Mouse (Mus musculus): ENCODE measurements around the gene Mgrn1. TPM values are rescaled to one million over a fixed set of nuclear protein-coding genes. Genes with fewer than 3 reads are reported as not detected.

The Mgrn1 gene
- 10 to 100 TPM; 51.5 to 55.2 TPM for total RNA-seq (2021)
- long read RNA-seq, experiment 1, transcript Mgrn1-202 (17 exons, 3,138 nt) = major isoform, 6 of 28 reads
- long read RNA-seq, experiment 1, partial matches to known transcripts = 5 of 28 reads
- long read RNA-seq, experiment 1, other reads (novel, unspliced or antisense) = 15 of 28 reads
- long read RNA-seq, experiment 2, transcript Mgrn1-202 (17 exons, 3,138 nt) = major isoform, 12 of 79 reads
- long read RNA-seq, experiment 2, transcript Mgrn1-201 (16 exons, 3,095 nt) = minor isoform, 5 of 79 reads
- long read RNA-seq, experiment 2, partial matches to known transcripts = 7 of 79 reads
- long read RNA-seq, experiment 2, other reads (novel, unspliced or antisense) = 54 of 79 reads

DNA sequence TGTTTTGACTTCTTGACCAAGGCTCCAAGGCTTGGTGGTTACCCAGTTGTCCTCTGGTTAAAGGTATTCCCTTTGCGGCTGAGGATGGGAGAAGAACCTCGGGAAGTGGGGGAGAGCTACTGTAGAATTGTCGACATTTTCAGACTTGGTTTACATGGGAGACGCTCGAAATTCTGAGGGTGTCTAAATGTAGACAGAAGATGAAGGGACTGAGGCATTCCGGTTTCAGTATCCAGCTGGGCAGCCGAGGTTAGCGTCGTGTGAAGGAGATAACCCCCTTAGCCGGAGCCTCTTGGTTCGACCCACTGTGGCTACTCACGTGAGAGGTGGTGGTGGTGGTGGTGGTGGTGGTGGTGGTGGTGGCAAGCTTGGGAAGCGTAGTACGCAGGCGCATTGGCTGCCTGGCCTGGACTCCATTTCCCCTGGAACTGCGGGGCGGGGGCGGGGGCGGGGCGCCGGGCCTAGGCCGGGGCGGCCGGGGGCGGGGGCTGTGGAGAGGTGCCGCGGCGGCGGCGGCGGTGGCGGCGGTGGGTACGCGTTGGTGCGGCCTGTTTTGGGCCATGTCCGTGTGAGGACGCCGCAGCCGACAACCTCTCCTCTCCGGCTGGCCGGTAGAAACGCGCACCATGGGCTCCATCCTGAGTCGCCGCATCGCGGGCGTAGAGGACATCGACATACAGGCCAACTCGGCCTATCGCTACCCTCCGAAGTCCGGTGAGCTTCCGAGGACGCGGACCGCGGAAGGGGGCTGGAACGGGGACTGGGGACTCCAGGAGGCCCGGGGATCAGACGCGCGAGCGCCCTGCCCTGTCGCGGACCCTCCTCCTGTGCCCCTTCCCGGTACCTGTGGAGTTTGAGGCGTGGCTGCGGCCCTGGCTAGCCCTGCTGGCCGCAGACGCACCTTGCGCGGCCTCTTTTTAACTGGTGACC is at the start of gene Mgrn1:
TSS of gene Mgrn1 (plus strand) at position 490 of the 930 bp plus-strand sequence.
- DNase-seq = peak; percentile 88

- no peak for DNase-seq
Observed at GRCm38 (mm10) chr16:4837631-4838030, 48.4 kb upstream of the Mgrn1 start.

DNA sequence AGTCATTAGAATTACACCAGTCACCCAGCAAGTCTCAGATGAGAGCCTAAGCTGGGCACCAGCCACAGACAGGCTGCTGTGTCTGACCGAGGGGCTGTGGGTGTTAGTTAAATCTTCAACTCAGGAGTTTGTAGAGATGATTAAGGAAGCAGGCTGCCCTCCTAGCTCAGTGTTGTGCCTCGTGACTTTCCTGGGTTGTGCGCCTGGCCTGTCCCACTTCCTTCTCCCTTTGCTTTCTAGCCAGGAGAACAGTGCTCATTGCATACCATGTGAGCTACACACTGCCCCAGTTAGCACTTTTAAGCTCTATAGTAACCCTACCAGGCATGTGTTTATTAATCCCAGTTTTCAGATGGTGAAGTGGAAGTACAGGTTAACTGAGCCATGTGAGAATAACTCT is 46.5 kb upstream of the Mgrn1 start:
- DNase-seq = no peak

DNA sequence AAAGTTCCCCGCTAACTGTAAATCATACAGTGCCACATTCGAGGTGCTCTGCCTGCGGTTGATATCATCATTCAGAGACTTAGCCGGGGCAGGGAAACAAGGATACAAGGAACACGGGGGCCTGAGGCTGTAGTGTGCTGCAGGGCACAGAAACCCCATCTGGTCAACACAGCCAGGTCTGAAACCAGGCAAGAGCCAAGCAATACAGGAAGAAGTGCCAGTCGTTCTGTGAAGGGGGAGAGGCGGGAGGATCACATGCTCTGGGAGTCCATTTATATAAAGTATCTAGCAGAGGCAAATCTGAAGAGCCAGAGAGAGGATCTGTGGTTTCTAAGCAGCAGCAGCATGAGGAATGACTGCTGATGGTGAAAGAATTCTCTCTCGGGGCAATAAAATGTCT is 45.8 kb upstream of the Mgrn1 start:
- DNase-seq = no peak

GRCm38 (mm10) chr16:4847041-4847440 is 39.0 kb upstream of the Mgrn1 start:
- no peak for DNase-seq

GRCm38 (mm10) chr16:4848090-4848489 is 38.0 kb upstream of the Mgrn1 start:
- DNase-seq = no peak

DNA sequence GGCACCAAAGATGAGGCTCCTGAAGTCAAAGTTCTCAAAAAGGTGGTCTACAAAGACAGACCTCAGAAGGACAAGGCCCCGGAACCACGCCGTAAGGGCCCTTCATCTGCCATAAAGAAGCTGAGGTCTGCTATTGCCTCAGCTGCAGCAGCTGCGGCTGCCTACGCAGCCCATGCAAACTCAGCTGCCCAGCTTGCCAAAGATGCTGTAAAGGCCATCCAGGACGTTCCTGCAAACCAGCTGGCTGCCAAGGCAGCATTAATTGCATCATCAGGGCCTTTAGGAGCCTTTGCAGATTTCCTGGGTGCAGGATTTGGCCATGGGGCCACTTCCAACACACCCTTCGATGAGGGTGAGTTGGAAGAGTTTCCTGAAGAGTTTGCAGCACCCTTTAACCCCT is 35.7 kb upstream of the Mgrn1 start:
- DNase-seq = peak; percentile 44

GRCm38 (mm10) chr16:4850938-4851628 is 35.0 kb upstream of the Mgrn1 start:
- no peak for DNase-seq

GRCm38 (mm10) chr16:4855046-4855650 is 30.9 kb upstream of the Mgrn1 start:
- no peak for DNase-seq

DNA sequence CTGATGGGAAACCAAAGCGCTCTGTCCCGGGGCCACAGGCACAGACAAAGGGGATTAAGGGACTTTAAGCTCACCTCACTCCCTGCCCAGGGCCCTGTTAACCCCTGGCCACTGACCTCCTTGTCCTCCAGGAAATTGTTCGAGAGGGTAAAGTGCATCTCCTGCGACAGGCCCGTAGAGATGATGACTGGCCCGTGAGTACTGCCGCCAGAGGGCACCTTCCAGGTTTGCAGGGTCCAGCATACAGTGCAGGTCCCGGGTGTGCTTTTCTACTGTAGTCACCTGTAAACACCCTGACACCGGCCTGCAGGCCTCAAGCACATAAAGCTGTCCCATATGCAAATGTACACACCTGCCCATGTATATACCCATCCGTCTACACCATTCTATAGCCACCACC is 24.7 kb upstream of the Mgrn1 start:
- no peak for DNase-seq

GRCm38 (mm10) chr16:4862863-4863483 is 23.1 kb upstream of the Mgrn1 start:
- peak; percentile 67 for DNase-seq

DNA sequence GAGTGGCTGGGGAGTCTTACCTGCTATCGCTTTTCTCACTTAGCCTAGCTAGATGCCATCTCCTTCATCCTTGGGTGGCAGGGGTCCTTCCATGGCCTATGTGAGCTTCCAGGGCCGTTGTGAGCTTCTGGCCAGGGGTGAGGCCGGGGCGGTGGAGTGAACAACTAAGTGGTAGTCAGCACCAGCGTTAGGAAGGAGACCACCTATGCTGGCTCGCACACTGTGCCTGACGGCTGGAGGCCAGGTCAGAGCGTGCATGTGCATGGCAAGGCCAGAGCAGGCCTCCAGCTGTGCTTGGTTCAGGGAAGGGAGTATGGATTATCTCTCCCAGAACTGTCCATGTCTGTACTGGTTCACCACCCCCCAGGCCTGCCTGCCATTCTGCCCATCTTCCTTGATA is 22.3 kb upstream of the Mgrn1 start:
- DNase-seq = no peak

DNA sequence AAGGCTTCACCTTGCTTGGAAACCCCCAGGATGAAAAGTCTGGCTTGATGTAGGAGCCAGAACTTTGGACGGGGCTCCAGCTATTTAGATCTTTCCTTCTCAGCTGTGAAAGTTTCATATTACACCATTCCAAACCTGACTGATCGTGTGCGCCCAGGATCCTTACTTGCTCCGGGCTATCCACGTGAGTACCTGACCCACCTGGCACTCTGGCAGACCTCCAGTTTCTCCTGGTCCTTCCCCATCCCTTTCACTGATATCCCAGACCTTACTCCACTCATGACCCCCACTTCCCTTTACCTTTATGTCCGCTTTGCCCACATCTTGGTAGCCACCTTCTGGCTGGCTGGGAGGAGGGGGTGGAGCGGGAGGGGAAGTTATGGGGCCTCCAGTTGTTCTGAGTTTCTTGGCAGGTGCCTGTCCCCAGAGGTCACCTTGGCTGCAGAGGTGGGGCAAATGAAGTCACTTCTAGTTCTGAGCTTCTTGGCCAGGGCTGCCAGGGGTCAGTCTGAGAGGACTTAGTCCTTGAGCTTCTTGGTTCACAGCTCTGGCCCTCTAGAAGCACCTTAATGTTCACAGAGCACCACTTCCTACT is 19.9 kb upstream of the Mgrn1 start:
- no peak for DNase-seq

GRCm38 (mm10) chr16:4870490-4870889 is 15.6 kb upstream of the Mgrn1 start:
- DNase-seq = no peak

GRCm38 (mm10) chr16:4871926-4872325 is 14.1 kb upstream of the Mgrn1 start:
- DNase-seq = no peak

GRCm38 (mm10) chr16:4875198-4876032 is 10.6 kb upstream of the Mgrn1 start:
- no peak for DNase-seq

DNA sequence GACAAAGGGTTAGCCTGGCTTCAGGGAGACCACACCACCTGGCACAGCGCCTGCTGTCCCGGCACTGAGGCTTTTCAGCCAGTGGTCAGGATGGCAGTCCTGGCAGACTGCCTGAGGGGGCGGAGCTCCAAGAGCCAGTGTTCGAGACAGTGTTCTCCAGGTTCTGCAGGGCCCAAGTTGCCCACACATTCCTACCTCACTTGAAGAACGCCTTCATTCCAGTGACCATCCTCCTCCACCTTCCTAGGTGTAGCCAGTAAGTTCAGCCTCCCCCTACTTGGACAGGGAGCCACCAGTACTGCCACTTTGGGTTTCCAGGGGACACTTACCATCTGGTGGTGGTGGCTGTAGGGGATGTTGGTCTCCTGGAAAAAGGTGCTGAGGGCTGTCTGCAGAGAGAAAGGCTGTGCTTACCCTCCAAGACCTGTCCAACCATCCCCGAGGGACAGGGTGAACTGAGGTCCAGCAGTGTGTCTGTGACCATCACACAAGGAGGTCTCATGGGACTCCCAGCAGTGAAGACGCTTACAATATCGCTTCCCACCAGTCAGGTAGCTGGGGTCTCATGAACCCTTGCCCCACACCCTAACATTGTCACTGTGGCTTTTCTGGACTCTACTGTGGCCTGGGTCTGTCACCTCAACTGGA is 9.9 kb upstream of the Mgrn1 start:
- no peak for DNase-seq

DNA sequence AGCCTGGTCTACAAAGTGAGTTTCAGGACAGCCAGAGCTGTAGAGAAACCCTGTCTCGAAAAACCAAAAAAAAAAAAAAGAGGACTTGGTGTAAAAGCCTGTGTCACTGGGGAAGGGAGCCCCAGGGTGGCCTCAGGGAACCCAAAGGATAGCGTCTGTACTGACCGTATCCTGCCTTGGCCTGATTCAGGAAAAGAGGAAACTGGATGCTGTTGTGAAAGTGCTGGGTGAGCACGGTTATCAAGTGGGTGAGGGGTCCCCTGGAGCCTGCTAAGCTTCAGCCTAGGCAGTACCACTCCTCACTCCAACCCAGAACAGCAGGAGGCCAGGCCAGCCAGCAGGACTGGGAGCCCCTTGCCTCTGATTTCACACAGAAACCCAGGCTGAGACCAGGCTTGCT is 8.9 kb upstream of the Mgrn1 start:
- DNase-seq = no peak

- DNase-seq = no peak
Observed at GRCm38 (mm10) chr16:4877701-4878100, 8.3 kb upstream of the Mgrn1 start.

All from gastrocnemius, postnatal 25 days (tissue).